Mouse (Mus musculus): ENCODE results near the gene Ndst2.

DNA sequence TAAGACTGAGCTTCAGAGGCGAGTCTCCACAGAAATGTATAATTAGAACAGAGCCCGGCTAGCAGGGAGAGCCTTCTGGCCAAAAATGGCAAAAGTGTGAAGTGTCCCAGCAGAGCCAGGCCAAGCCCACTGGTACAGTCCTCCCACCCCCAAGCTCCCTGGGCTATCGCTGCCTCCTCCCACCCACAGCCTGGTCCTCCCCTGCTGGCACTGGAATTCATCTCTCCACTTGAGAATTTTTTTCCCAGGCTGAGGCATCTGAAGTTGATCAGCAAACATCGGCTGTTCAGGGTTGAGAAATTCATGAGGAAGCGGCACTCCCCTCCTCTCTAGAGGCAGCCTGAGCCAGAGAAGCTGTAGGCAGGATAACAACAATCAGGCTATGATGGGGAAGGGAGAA, 34.2 kb upstream of the Ndst2 start:
- TF ChIP-seq CTCF (IDR thresholded peaks at IDR 0.05; ENCODE audit: low read depth, low read length) (no peak), POLR2A (IDR thresholded peaks at IDR 0.05; ENCODE audit: extremely low read depth, insufficient read depth, low read length) (no peak)
